Mouse (Mus musculus) right cerebral cortex, postnatal 14 days (tissue): ENCODE data around the gene Akt1.

ENCODE experiments used
- DNase-seq: peaks from one replicate; pipeline ENCODE4 v3.0.0; 2022

Akt1 gene

DNA sequence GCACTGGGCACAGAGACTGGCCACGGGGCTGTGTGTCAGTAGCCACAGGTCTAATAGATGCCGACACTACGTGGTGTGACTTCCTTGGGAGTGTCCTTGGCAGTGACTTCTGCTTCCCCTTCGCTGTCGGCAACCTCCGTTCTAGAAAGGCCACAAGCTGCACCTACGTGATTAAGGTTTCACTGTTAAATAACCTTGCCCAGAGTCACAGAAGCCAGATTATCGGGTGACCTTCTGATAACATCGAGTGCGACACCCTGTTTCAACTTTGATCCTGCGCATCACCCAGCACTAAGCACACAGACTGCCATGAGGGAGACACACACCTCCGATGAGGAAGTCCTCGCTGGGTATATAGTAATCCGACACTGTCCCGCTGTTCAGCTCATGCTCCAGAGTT lies 13.8 kb upstream of the Akt1 start:
- DNase-seq: no peak

DNA sequence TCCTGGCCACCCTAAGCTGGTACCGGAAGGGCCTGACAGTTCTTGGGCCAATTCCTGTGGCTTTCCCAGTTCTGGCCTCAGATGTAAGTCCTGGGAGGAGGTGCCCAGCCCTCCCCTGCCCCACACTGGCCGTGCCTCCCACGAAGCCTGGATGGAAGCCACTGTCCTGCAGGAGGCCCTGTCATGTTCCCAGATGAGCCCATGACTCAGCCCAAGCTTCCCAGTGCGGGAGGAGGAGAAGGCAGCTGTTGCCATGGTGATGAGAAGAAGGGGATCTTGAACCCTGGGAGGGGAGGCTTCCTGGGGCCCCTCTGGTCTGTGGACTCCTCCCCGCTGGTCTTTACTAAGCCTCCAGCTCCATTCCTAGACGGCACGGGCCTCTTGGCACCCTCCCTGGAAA lies 8.7 kb upstream of the Akt1 start:
- no peak for DNase-seq

DNA sequence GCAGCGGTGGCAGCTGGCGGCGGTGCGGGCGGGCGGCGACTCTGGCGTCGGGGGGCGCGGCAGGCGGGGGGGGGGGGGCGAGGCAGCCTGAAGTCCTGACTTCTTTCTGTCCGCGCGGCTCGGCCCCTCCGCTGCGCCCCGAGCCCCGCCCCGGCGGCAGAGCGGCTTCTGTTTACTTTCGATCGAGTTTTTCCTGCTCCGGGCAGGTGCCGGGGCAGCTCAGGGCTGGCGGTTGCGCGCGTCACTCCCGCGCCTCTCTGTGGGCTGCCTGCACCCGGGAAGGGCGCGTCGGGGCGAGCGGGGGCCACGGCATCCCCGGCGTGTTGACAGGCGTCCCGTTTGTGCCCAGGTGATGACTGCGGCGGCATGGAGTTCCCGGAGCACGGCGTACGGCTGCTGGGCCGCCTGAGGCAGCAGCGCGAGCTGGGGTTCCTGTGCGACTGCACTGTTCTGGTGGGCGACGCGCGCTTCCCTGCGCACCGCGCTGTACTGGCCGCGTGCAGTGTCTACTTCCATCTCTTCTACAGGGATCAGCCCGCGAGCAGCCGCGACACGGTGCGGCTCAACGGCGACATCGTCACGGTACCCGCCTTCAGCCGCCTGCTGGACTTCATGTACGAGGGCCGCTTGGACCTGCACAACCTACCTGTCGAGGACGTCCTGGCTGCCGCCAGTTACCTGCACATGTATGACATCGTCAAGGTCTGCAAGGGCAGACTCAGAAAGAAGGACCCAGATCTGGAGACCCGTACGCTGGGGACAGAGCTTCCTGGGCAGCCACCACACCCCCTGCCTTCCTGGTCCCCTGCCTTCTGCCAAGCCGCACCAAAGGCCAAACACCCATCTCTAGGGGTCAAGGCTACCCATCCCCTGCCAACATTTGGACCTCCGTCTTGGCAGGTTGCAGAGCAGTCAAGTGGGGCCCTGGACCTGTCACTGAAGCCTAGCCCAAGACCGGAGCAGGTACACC lies 4.6 kb upstream of the Akt1 start:
- DNase-seq: no peak

DNA sequence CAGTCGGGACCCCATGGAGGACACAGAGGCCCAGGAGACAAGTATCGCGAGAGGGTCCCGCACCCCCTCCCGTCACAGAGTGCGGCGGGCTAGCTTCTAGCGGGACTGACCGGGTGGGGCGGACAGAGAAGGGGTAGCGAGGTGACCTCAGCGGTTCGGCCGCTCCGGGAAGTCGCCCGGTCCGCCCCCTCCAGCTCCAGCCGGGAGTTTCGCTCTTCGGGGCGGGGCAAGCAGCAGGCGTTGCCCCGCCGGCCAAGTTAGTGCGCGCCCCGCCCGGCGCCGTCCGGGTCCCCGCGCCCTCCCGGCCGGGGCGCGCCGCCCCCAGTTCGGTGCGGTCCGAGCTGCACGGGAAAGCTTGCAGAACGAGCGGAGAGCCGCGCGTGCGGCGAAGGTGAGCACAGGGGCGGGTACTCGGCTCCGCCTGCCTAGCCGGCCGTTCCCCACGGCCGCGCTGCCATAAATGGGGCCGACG lies 3.9 kb upstream of the Akt1 start, which contains the start of gene Zbtb42:
Gene Zbtb42, plus strand, starts transcription at position 274 of the 472 bp plus-strand sequence.
- no peak for DNase-seq

DNA sequence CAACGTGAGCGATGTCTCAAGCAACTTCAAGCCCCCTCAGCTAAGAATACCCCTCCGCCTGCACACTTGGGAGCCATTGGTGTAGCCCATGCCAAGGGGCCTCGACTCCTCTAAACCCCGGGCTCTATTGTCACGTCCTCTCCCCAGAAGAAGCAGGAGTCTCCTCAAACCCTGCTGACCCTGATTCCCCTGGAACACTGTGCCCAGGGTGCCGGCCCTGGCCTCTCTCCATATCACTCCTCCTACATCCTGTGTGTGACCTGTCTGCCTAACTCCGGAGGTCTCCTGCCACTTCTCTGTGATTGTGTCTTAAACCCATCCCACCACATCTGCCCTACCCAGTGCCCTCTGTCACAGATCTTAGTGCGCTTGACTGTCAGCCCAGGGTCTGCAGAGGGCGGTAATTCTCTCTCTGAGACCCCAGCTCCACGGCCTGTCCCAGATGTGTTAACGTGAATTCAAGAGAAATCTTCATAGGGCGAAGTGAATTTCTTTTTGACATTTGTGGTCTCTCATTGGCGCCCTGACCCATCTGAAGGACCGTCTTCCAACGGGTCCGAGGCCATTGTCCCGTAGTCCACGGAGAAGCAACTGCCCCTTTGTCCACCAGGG lies 3.4 kb upstream of the Akt1 start:
- no peak for DNase-seq

DNA sequence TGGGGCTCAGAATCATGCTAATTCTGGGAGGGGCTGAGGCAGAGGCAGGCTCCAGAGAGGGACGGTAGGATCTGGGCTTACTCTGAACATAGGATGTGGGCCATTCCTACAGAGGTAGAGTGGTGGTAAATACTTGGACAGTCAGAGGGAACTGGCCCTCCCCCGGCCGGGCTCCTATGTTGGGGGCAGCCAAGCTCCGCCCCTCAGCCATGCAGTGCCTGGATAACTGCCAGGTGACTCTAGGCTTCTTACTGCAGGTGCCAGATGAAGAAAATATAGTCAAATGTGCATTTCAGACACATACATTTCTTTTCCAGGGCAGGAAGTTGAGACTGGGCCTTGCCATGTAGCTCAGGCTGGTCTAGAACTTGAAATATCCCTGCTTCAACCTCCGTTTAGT lies 2.4 kb upstream of the Akt1 start:
- no peak for DNase-seq

DNA sequence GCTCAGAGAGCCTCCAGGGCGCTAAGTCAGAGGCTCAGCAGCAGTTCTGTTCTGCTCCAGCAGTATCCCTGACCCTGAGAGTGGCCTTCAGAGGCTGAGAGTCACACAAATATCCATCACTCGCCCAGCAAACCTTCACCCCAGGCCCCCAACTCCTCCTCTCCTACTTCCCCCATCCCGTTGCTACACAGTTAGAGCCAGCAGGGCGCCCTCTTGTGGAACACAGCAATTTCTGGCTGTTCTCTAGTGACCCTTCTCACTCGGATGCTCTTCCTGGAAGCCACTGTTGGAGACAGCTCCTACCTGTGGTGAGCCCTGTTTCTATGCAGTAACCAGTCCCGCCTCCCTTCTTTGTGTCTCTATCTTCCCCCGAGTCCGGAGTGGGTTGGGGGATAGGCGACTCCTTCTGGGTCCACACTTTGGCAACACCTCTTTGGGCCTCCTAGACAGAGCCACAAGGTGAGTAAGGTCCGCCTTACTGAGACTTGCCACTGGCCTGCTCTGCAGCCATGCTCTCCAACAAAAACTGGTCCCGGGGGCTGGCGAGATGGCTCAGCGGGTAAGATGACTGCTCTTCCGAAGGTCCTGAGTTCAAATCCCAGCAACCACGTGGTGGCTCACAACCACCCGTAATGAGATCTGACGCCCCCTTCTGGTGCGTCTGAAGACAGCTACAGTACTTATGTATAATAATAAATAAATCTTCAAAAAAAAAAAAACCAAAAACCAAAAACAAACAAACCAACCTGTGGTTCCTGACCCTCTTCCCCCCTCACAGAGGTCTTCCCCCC lies 756 bp upstream of the Akt1 start:
- peak; percentile 84 for DNase-seq

DNA sequence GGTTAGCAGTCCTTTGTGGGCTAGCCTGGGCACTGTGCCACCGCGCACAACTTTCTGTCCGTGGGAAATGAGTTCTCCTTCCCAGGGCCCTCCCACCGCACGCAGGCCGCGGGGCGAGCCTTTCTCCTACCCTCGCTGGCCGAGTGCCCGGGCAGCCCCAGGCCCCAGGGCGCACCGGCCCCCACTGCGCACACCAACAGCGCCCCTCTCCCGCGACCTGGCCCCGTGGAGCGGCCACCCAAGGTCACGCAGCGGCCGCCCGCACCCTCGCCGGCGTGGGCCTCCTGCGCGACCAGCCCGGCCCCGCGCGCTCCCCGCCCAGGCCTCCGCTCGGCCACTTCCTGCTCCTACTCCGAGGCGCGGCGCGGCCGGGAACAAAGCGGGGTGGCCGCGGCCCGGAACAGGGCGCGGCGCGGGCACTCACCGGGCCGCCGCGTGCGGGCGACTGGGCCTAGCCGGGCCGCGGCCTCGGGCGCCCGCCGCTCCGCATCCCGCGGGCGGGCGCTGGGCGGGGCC lies 1.1 kb downstream of the Akt1 start:
- DNase-seq: peak; percentile 67

DNA sequence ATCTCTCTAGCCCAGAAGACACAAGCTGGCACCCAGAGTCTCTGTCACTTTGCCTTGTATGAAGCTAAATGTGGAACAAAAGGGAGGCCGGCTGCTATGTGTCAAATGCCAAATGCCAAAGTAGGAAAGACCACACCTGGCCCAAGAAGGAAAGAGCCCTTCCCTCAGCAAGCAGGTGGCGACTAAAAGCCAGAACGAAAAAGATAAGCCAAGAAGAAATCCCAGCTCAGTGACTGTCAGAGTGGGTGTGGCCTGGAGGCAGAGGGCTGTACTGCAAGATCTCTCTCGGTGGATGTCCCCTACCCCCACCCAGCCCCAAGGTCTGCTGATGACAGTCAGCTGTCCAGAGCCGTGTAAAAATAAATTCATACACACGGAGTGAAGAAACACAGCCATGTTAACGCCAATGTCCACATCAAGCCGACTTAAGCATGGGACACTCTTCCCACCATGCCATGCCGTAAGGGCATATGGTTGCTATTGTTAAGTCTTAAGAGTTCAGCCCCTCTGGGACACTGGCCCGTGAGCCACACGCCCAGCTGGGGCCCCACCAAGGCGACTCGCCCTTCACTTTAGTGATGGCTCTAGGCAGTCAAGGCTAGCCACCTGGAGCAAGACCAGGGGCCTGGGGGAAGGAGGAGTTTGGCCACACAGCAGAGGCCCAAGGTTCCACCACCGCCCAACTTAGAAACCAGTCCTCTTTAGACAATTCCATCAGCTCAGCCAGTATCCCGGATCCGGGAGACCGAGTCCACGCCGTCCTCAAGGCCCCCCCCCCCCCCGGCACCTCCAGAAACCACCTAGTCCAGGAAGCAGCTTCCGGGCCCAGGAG lies 1.7 kb downstream of the Akt1 start:
- no peak for DNase-seq

DNA sequence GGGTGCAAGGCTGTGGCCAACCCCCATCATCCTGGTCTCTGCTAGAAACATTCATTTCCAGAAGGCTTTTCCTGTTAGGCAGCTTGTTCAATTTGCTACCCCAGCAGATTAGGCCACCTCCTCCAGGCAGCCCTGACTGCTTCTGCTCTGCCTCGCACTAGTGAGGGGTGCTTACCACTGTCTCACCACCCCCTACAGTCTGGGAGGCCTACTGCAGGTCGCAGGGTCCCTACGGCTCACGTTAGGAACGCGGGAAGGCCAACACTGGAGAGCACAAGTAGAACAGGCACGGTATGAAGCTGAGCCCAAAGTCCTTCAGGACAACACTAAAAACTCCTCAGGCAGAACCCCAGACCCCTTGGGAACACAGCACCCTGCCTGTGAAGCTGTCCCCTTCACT lies 2.8 kb downstream of the Akt1 start:
- DNase-seq: no peak

DNA sequence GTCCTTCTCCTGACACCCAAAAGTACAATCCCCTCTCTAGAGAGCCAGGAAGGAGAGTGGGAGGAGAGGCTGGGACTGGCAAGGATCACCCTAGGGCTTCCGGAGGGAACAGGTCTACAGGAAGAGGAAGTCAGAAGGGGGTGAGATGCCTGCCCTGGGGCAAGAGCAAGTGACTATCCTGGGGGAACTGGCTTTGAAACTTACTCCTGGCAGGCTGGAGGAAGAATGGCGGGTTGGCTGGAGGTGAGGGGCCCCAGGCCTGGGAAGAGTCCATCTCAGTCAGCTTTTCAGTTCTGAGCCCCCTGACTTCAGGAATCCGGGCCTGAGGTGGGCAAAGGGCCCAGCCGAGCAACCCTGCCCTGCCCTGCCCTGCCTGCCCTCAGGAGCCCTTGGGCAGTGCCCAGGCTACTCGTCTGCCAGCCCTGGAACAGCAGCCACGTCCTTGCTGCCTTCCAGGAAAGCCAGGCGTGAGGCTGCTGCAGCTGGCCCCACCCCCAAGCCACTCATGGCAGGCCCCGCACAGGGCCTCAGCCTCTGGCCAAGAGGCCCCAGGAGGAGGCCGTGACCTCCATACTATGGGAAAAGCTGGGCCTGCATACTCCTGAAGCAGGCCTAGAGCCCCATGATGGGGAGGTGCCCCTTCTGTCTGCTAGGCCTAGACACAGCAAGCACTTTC lies 3.8 kb downstream of the Akt1 start:
- DNase-seq: no peak

DNA sequence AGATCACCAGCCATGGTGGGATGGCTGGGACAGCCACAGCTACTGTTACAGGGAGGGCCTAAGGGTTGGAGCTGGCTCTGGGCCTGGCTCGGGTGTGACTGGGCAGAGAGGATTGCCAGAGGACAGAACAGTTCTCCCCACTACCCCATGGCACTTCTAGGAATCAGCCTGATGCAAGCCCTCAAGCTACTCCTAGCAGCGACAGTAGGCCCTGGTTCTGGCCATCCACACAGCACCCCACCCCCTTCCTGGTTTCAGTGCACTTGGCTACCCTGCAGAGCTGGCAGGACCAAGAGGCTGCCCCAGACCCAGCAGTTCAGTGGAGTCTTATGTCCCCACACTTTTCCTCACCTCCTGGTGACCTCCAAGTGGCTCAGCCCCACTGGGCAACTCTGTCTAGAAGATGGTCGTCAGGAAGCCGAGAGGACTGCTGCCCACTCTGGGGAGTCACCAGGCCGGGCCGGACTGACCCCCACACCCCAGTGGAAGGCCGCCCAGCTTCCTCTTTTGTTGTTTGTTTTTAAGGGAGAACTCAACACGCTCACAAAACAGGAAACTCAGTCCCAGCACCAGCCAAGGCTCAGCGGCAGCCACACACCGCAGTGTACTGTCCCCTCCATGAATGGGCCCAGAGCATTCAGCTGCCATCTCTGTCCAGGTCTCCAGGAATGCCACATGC lies 6.9 kb downstream of the Akt1 start:
- no peak for DNase-seq

DNA sequence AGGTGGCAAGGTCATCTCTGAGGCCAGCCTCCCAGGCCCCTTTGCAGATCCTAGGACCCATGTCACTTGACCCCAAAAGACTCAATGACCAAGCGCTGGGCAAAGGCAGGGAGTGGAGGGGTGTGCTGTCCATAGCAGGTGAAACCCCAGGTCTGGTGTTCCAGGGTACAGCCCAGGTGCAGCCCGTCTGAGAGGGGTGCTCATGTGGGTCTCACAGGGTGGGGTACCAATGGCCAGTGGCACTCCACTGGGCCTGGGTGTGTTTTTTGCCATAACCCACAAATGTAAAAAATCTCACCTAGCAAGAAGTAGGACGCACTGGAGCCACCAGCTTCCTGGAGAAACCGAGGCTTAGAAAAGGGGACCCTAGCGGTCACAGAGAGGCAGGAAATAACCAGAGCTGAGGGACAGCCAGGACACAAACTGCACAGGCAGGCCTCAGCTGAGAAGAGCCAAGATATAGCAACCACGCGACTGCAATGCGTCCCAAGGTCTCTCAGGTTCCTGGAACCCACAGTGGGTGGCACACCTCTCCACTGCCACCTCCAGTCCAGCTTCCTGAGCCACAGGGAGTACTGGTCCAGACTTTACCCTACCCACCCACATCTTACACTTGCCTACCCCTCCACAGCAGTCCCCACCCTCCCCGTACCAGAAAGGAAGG lies 8.7 kb downstream of the Akt1 start:
- DNase-seq: no peak

DNA sequence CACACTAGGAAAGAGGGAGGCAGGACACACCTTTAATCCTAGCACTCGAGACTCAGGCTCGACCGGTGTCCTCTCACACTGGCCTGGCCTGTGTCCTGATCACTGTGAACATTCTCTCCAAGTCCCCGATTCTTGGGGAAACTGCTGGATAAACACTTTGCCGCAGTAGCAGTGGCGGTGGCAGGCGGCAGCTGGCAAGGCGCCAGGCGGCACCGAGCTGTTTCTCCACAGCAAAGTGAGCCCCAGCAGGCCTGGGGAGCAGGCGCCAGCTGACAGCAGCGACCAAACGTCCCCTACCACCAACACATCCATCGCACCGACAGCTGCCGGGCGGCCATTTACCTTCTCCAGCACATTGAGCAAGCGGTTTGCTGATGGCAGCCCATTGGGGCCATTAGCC lies 9.2 kb downstream of the Akt1 start:
- DNase-seq: peak; percentile 88

DNA sequence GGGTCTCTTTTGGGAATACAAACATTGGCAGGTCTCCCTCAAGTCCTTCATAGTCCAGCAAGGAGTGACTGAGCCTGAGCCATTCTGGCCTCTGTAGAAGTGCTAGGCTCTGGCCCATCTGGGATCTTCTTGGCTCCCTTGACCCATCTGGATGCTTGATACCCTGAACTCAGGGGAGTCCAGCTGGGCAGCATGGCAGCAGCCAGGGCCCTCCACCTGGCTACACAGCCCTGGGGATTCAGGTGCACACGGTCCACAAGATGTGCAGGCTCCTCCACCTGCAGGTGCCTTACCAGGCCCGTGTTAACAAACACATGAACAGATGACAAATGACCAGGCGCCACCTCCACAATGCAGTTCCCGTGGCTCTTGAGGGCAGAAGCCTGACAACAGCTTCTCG lies 10.0 kb downstream of the Akt1 start:
- DNase-seq: no peak

DNA sequence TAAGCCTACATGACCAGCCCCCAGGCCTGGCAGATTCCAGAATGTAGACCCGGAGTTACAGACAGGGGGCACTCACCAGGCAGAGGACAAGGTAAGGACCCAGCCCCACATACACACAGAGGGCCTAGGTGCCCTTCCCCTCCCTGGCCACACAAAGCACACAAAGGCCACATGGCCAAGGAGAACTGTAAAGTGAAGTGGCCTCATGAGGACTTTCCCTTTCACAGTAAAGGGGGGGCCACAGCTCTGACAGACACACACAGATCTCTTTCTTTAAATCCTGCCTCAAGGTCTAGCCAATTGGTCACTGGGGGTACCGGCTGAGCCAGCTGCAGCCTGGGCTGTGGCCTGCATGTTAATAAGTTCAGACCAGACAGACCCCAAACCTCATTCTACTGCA lies 10.6 kb downstream of the Akt1 start:
- DNase-seq: no peak

DNA sequence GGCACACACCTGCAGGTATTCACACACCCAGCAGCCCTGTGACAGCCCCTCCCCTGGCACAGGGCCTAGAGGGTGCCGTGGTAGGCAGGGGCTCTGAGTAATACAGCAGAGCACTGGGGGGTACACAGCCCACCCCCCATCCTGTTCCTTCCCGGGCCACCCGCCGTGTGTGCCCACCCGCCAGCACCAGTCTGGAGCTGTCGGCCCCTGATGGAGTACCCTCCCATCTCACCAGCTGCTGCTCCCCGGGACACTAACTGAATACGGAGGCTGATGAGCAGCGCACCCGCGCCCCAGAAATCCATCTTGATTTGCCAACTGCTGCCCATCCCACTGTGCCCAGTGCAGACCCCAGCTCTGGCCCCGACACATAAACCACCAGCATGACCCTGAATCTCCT lies 11.0 kb downstream of the Akt1 start:
- DNase-seq: no peak

DNA sequence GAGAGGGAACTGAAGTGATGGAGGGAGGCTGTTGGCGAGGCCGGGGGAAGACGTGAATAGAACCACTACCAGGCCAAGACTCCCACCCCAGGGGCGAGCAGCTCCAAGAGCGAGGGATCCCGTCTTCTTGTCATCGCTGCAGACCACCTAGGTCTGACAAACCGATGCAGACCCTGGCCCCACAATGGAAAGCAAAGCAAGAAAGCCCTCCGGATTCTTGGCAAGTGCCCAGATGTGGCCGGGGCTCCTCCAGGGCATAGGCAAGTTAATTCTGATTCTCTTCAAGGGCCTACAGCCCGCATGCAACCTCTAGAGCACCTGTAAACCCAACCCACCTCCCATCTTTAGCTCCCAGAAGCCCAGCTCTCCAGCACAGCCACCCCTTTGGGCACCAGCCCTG lies 11.4 kb downstream of the Akt1 start:
- no peak for DNase-seq

DNA sequence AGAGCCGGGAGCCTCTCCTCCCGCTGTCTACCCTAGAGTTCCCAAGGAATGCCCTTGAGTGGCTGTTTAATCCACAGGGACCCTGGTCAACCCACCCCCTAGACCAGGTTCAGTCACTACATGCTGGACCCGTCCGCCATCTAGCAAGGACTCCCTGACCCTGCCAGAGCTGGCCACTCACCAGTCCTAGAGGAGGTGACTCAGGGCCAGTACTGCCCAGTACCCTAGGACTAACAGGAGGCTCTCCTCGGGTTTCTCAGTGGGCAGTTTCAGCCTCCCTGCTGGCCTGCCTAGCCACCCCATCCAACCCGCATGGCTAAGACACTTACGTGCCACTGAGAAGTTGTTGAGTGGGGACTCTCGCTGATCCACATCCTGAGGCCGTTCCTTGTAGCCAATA lies 12.8 kb downstream of the Akt1 start:
- no peak for DNase-seq

DNA sequence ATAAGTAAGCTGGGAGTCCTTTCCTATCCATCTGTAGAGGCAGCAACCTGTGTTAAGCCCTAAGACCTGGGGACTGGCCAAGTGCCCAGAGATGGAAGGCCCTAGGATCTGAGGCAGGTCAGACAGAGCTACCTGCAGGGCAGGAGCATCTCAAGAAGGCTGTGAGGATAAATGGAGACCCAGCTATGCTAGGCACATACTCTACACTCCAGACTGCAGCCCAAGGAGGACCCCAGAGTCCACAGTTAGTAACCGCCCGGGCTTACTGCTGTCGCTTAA lies 13.4 kb downstream of the Akt1 start:
- no peak for DNase-seq
